Mouse (Mus musculus) hindbrain, embryonic 14.5 days (tissue): ENCODE measurements around the gene Ammecr1. TPM values are rescaled to one million over a fixed set of nuclear protein-coding genes. Genes with fewer than 3 reads are reported as not detected.
A peak's percentile ranks its signal among the peaks of the same experiment; 100 is the strongest.

Experiments used
- ATAC-seq: fragments of 200-750 bp; cut with Nextera tagmentation; 2 replicates; pipeline ENCODE4 v1.8.0; 2017; ENCODE audit warnings: moderate number of reproducible peaks, mild to moderate bottlenecking, moderate TSS enrichment, moderate library complexity; ENCODE audit not compliant: low FRiP score
- DNase-seq: peaks from one replicate; pipeline ENCODE4 v3.0.0-alpha.2; 2015; ENCODE audit warnings: low spot score
- H3K27ac ChIP-seq: fragments of 300-500 bp; sonication (generic); 2 replicates; pipeline ENCODE4 v1.5.1; 2014; ENCODE audit warnings: mild to moderate bottlenecking, moderate library complexity
- H3K27me3 ChIP-seq: fragments of 300-500 bp; sonication (generic); 2 replicates; pipeline ENCODE4 v1.6.1; 2014; ENCODE audit warnings: mild to moderate bottlenecking, low read length, mixed read lengths; ENCODE audit not compliant: control insufficient read depth, insufficient read depth
- H3K36me3 ChIP-seq: fragments of 300-500 bp; sonication (generic); replicated peaks from 2 replicates; pipeline ENCODE4 v1.6.1; 2014; ENCODE audit not compliant: control insufficient read depth, insufficient read depth
- H3K4me1 ChIP-seq: fragments of 300-500 bp; sonication (generic); replicated peaks from 2 replicates; pipeline ENCODE4 v1.6.1; 2014; ENCODE audit warnings: antibody characterized with exemption, low read length, mixed read lengths; ENCODE audit not compliant: control insufficient read depth, insufficient read depth
- H3K4me2 ChIP-seq: fragments of 300-500 bp; sonication (generic); replicated peaks from 2 replicates; pipeline ENCODE4 v1.6.1; 2014; ENCODE audit warnings: mild to moderate bottlenecking, moderate library complexity
- H3K4me3 ChIP-seq: fragments of 300-500 bp; sonication (generic); replicated peaks from 2 replicates; pipeline ENCODE4 v1.5.1; 2014; ENCODE audit warnings: mild to moderate bottlenecking, low read length
- H3K9ac ChIP-seq: fragments of 300-500 bp; sonication (generic); 2 replicates; pipeline ENCODE4 v1.6.1; 2014
- H3K9me3 ChIP-seq: fragments of 300-500 bp; sonication (generic); 2 replicates; pipeline ENCODE4 v1.6.1; 2016; ENCODE audit warnings: low read length; ENCODE audit not compliant: control insufficient read depth
- WGBS: fragments of 180-500 bp; shearing (Covaris S2); extraction: QIAGEN DNeasy Blood & Tissue Kit; methylation state at CpG from one replicate; pipeline ENCODE4 v1.1.7; 2014; 5-methylcytosine and 5-hydroxymethylcytosine counted together
- polyA plus RNA-seq: library from polyadenylated mRNA; unstranded; fragments of >200 nt; fragmentation: Nextera tagmentation; extraction: Ambion mirVana; gene quantifications from 2 replicates; pipeline ENCODE4 v1.2.1, GENCODE M21; 2014

The Ammecr1 gene
- polyA plus RNA-seq, 1 experiment from 2014 or later, result 4.7 TPM

- no peak overlapping the region for H3K4me3 ChIP-seq
- 0 out of 2 replicates have a peak, but pooled peaks cover 10% of the 10 kb centered on the region for H3K27me3 ChIP-seq
- no peak overlapping the region for H3K9ac ChIP-seq
- ATAC-seq, result no peak
- H3K36me3 ChIP-seq, result no peaks in the 10 kb centered on the region
- no peak overlapping the region for H3K4me2 ChIP-seq
- no peak overlapping the region for H3K27ac ChIP-seq
- 100% methylated on average over 3 of the region's 3 CpGs for WGBS
- DNase-seq, result no peak
- no peaks in the 10 kb centered on the region for H3K9me3 ChIP-seq
- no peaks in the 10 kb centered on the region for H3K4me1 ChIP-seq
These were observed 15.1 kb upstream of the Ammecr1 start for GRCm38 (mm10) chrX:142981530-142982130.

GRCm38 (mm10) chrX:142980855-142981529 is 14.5 kb upstream of the Ammecr1 start:
- Histone ChIP-seq H3K36me3 (no peaks in the 10 kb centered on the region), H3K27ac (no peak overlapping the region), H3K4me3 (no peak overlapping the region), H3K27me3 (0 out of 2 replicates have a peak, but pooled peaks cover 10% of the 10 kb centered on the region), H3K9ac (no peak overlapping the region), H3K4me1 (no peaks in the 10 kb centered on the region), H3K9me3 (no peaks in the 10 kb centered on the region), H3K4me2 (no peak overlapping the region)
- no peak for DNase-seq
- ATAC-seq, result no peak
- WGBS, result 86% methylated on average over 2 of the region's 2 CpGs

- Histone ChIP-seq H3K27ac (no peak overlapping the region), H3K4me3 (no peak overlapping the region)
- 73% methylated on average over 4 of the region's 4 CpGs for WGBS
These were observed 12.7 kb upstream of the Ammecr1 start for GRCm38 (mm10) chrX:142979224-142979623.

DNA sequence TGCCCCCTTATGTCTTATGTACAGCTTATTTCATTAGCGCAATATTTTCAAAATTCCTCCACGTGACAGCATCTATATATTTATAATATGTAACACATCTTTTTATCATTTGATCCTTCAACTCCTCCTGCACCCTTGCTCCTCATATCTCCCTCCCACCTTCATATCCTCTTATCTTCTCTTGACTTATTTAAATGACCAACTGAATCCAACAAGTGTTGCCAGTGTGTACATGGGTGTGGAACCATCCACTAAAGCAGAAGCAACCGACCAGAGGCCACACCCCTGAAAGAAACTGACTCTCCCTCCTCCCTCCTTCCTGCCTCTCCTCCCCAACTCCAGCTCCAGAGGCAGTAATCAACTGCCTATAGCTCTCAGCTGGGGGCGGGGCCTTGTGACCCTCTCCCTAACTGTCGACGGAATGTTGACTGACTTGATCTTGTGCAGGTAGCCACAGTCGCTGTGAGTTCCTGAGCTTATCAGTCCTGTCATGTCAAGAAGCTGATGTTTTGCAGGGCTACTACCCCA is 6.0 kb upstream of the Ammecr1 start:
- WGBS, result 59% methylated on average over 7 of the region's 7 CpGs

More at GRCm38 (mm10) chrX:142979224-142979623, 12.7 kb upstream of the Ammecr1 start:
- H3K36me3 ChIP-seq, result no peaks in the 10 kb centered on the region
- H3K27me3 ChIP-seq, result 0 out of 2 replicates have a peak, but pooled peaks cover 10% of the 10 kb centered on the region
- no peaks in the 10 kb centered on the region for H3K4me1 ChIP-seq
- H3K4me2 ChIP-seq, result no peak overlapping the region
- H3K9me3 ChIP-seq, result no peaks in the 10 kb centered on the region
- DNase-seq (no peak), ATAC-seq (no peak)
- no peak overlapping the region for H3K9ac ChIP-seq

GRCm38 (mm10) chrX:142971759-142972158 is 5.2 kb upstream of the Ammecr1 start:
- H3K4me3 ChIP-seq, result no peak overlapping the region
- no peaks in the 10 kb centered on the region for H3K9me3 ChIP-seq
- WGBS, result 97% methylated on average over 3 of the region's 3 CpGs
- H3K27me3 ChIP-seq, result 0 out of 2 replicates have a peak, but pooled peaks cover 8% of the 10 kb centered on the region
- no peak overlapping the region for H3K27ac ChIP-seq
- H3K4me1 ChIP-seq, result no peaks in the 10 kb centered on the region
- DNase-seq (no peak), ATAC-seq (no peak)
- no peak overlapping the region for H3K4me2 ChIP-seq
- H3K9ac ChIP-seq, result no peak overlapping the region
- H3K36me3 ChIP-seq, result no peaks in the 10 kb centered on the region

More for the DNA sequence above, 6.0 kb upstream of the Ammecr1 start:
- DNase-seq, result no peak
- Histone ChIP-seq H3K4me1 (no peaks in the 10 kb centered on the region), H3K9ac (no peak overlapping the region), H3K4me3 (no peak overlapping the region), H3K9me3 (no peaks in the 10 kb centered on the region), H3K4me2 (no peak overlapping the region), H3K27me3 (0 out of 2 replicates have a peak, but pooled peaks cover 8% of the 10 kb centered on the region), H3K36me3 (no peaks in the 10 kb centered on the region), H3K27ac (no peak overlapping the region)
- no peak for ATAC-seq

GRCm38 (mm10) chrX:142967067-142967466 is 539 bp upstream of the Ammecr1 start:
- WGBS, result 35% methylated on average over 7 of the region's 7 CpGs
- Histone ChIP-seq H3K36me3 (no peaks in the 10 kb centered on the region), H3K9me3 (no peaks in the 10 kb centered on the region), H3K4me1 (no peaks in the 10 kb centered on the region; the same call in 1 of the 2 replicates), H3K4me2 (peak overlapping the region; percentile 47), H3K27me3 (peaks cover 8% of the 10 kb centered on the region; the same call in 1 of the 2 replicates), H3K4me3 (peak overlapping the region; percentile 66), H3K27ac (0 out of 2 replicates have a peak overlapping the region, but pooled peaks have one; percentile 91), H3K9ac (peak overlapping the region; percentile 81)
- DNase-seq, result no peak
- ATAC-seq, result no peak

- Histone ChIP-seq H3K4me1 (no peaks in the 10 kb centered on the region; the same call in 1 of the 2 replicates), H3K4me2 (peak overlapping the region; percentile 63), H3K4me3 (peak overlapping the region; percentile 66), H3K36me3 (no peaks in the 10 kb centered on the region), H3K27ac (no peak overlapping the region), H3K9ac (peak overlapping the region; percentile 81), H3K9me3 (no peaks in the 10 kb centered on the region), H3K27me3 (peaks cover 8% of the 10 kb centered on the region; the same call in 1 of the 2 replicates)
- 20% methylated on average over 23 of the region's 23 CpGs for WGBS
- ATAC-seq, result no peak
- no peak for DNase-seq
These were observed 1.1 kb downstream of the Ammecr1 start for GRCm38 (mm10) chrX:142965236-142966007.

DNA sequence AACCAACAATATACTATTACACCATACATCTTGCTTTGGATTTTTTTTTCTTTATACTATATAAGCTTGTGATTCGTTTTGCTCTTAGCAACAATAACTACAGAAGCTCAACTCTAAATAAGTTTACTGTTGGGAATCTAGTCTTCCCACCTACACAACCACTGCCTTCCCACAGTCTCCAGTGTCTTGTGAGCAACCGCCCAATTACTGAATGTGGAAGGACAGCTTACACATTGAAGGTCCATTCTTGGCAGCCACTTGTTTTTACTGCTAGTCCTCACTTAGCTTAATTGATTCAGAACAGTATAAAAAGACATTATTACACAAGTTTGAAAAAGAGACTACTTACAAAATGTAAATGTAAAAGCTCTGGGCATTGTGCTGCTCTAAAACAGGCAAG is 6.1 kb downstream of the Ammecr1 start:
- WGBS, result 72% methylated on average over 2 of the region's 2 CpGs
- Histone ChIP-seq H3K4me2 (no peak overlapping the region), H3K36me3 (no peaks in the 10 kb centered on the region), H3K27me3 (peaks cover 5% of the 10 kb centered on the region; the same call in 1 of the 2 replicates), H3K9me3 (no peaks in the 10 kb centered on the region), H3K4me1 (no peaks in the 10 kb centered on the region; the same call in 1 of the 2 replicates), H3K9ac (no peak overlapping the region), H3K4me3 (no peak overlapping the region), H3K27ac (no peak overlapping the region)
- no peak for ATAC-seq
- DNase-seq, result no peak
